Mouse (Mus musculus) Muller cell, postnatal 12 days (primary cell): ENCODE measurements around the gene Insm2.

Experiments
- DNase-seq: peaks from one replicate; pipeline ENCODE4 v3.0.0-alpha.2; 2015; ENCODE audit errors: inconsistent ontology term

Insm2 gene

DNA sequence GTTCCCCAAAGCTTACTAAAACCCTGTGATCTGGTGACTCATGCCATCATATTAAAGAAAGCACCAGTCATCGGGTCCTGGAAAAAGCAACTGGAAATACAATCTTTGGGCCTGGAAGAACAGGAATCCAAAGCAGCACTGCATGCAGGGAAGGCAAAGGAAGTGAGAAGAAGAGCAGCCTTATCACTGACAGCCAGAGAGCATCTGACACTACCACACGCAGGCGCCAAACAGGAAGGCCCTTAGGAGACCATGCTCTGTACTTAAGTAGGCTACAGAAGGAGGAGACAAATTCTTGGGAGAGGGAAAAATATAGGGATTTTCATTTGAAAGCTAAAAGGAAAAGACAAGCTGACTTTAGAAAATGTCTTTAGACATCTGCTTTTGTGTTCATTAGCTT is 5.2 kb downstream of the Insm2 start:
- DNase-seq = no peak

DNA sequence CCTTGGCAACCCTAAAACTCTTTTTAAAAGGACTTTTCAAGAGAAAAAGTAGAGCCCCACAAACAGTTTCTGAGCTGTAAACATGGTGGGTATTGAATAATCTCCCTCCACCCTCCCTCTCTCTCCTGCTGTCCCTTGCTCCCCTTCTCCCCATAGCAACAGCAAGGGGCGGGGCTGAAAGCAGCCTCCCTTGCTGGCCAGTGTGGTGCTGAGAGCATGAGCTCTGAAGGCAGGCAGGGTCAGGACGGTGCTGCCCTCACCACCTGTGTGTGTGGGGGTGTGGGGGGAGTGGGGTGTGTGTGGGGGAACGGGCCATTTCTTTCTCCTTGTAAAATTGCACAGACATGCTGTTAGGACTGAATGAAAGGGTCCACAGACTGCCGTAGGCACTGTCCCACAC is 8.7 kb downstream of the Insm2 start:
- DNase-seq = no peak

DNA sequence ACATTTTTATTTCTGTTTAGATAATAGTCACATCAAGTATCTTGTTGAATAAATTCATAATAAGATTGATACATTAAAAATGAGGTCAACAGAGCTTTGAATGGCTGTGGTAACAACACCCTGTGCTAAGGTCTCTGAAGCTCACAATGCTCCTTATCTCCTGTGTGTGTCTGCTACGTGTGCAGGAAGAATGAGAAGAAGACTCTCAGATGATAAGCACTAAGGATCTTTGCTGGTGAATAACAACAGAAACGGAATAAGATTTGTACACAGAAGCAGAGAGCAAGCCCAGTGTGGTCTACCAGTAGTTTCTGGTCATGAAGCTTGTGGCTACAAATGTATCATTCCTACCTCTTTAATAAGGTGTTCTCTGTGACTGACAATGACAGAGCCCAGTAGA is 11.6 kb downstream of the Insm2 start:
- DNase-seq = no peak

DNA sequence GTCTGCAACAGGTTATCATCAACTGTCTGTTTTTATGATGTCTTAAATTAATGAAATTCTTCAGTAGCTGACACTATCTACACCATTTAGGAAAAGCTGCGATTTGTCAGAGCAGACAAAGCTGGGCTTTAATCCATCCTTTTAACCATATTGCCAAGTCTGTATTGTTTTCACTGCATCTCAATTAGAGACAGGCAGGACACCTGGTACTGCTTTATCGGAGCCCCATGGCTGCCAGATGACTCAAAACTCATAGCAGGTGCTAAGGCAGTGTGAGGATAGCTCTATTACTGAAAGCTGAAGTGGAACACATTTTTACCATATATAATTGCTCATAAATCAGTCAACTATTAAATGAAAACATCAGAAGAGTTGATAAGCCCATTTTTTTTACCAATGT is 21.1 kb downstream of the Insm2 start:
- DNase-seq = no peak

DNA sequence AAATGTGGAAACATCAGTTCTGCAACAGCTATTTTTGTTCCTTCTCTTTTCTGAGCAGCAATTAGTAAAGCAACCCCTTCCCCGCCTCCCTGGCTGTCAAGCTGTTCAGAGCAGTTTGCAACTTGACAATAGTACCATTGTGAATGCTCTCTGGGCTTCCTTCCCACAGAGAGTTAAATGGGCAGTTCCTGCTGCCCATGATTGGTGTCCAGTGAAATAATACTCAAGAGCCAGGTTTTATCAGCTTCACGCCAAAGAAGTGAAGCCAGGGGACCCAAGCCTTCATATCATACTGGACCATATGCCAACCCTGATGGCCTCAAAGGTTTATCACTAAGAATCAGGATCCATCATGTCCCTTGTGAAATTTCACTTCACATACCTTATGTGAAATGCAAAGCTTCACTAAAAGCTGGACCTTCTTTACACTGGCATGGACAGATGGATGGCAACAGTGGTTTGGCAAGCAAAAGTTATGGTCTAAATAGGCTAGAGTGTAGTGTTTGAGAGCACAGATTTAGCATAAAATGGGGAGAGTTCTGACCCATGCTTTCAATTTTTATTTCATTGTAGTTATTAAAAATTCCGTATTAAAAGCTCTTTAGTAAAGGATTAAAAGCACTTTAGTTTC is 23.5 kb downstream of the Insm2 start:
- peak; percentile 64 for DNase-seq

DNA sequence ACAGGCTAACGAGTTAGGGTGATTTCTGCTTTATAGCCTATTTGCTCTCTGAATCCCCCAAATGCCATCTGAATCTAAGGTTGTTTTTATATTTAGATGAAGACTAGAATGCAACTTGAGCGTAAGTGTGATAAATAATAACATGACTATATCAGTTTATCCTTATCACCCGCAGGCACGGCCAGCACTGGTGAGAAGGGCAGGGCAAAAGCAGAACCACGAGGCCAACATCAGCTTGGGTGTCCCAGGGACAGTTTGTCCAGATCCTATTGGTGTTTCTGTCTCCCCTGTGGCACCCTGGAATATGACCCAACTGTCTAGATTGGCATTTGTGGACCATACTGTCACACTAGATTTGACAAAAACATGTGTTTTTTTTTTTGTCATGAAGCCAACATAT is 24.0 kb downstream of the Insm2 start:
- no peak for DNase-seq

DNA sequence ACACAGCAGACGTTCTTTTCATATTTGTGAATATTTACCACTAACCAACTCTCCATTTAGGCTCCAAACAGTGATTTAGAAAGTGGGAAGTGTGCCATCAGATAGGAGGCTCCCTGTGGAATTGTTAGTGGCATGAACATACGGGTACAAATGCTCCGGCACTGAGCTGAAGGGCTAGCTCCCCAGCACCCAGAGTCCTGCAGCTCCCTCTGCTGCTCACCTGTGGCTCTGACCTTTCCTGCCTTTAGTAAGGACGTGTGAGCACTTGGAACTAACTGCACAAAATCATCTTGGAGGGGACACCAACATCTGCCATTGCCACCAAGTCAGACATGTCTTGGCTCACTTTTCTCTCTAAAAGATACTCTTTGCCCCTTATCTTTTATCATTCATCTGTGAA is 27.5 kb downstream of the Insm2 start:
- no peak for DNase-seq

DNA sequence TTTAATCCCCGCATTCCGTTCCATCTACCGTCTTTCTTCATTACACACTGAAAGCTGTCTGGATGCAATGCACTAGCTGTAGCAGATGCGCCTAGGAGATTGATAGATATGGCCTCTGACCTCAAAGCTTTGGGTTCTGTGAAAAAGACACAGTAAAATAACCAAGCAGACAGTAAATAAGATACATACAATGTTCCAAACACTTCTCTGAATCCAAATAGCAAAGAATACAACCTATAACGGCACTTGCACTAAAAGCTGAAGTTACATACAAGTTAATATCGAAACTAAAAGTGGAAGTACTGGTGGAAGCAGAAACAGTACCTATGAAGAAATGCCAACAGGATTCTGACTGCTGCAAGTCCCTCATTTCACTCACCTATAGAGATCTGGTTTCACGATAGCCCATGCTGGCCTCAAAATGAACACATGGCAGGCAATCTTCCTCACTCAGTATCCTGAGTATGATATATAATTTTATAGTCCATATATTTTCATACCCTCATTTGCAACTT is 48.8 kb downstream of the Insm2 start:
- DNase-seq = no peak
